Mouse (Mus musculus) thymus, adult 2 months (tissue): ENCODE measurements around the gene Gab1. TPM values are rescaled to one million over a fixed set of nuclear protein-coding genes. Genes with fewer than 3 reads are reported as not detected.

ENCODE experiments used
- DNase-seq: peaks from one replicate; pipeline ENCODE4 v3.0.0; 2021
- H3K27ac ChIP-seq: fragments of 200-500 bp; 2 replicates; pipeline ENCODE4 v1.5.1; 2012; ENCODE audit warnings: low read length, control low read depth; ENCODE audit not compliant: control insufficient read depth, insufficient read depth
- H3K27me3 ChIP-seq: fragments of 200-500 bp; 2 replicates; pipeline ENCODE4 v1.6.1; 2012; ENCODE audit warnings: mild to moderate bottlenecking, low read length, moderate library complexity, mixed read lengths; ENCODE audit not compliant: control insufficient read depth, insufficient read depth
- H3K36me3 ChIP-seq: fragments of 200-500 bp; 2 replicates; pipeline ENCODE4 v1.6.1; 2012; ENCODE audit warnings: mild to moderate bottlenecking, low read length, moderate library complexity; ENCODE audit not compliant: control insufficient read depth, insufficient read depth
- H3K4me1 ChIP-seq: fragments of 200-500 bp; replicated peaks from 2 replicates; pipeline ENCODE4 v1.6.1; 2012; ENCODE audit warnings: low read length; ENCODE audit not compliant: control insufficient read depth, insufficient read depth
- H3K4me3 ChIP-seq: fragments of 200-500 bp; 2 replicates; pipeline ENCODE4 v1.5.1; 2012; ENCODE audit warnings: mild to moderate bottlenecking, low read length, control low read depth, moderate library complexity; ENCODE audit not compliant: control insufficient read depth, insufficient read depth
- CTCF ChIP-seq: fragments of 200-500 bp; IDR thresholded peaks from 2 replicates; pipeline ENCODE4 v1.5.1; 2012; ENCODE audit warnings: mild to moderate bottlenecking, control low read depth, low read length, moderate library complexity, borderline replicate concordance; ENCODE audit not compliant: control insufficient read depth, poor library complexity, insufficient read depth; ENCODE audit errors: extremely low read depth
- POLR2A ChIP-seq: fragments of 200-500 bp; IDR thresholded peaks from 2 replicates; pipeline ENCODE4 v1.6.1; 2012; ENCODE audit warnings: mild to moderate bottlenecking, low read length, control low read depth, moderate library complexity; ENCODE audit not compliant: control insufficient read depth, poor library complexity, insufficient read depth; ENCODE audit errors: extremely low read depth
- WGBS: fragments of 180-500 bp; shearing (Covaris S2); methylation state at CpG from one replicate; pipeline ENCODE4 v1.1.7; 2018; 5-methylcytosine and 5-hydroxymethylcytosine counted together
- polyA plus RNA-seq: library from polyadenylated mRNA; depleted of rRNA; stranded (reverse); fragments of >200 nt; gene quantifications from 2 replicates; pipeline ENCODE4 v1.2.3, GENCODE M21; 2012

Gab1 gene
- polyA plus RNA-seq, 1 experiment, result 8.9 TPM

GRCm38 (mm10) chr8:80834443-80834842 lies 45.9 kb downstream of the Gab1 start:
- no peak for DNase-seq
- WGBS, result 76% methylated on average over 4 of the region's 4 CpGs
- no peaks in the 10 kb centered on the region for H3K36me3 ChIP-seq
- H3K27ac ChIP-seq, result no peak overlapping the region
- no peaks in the 10 kb centered on the region for H3K27me3 ChIP-seq
- no peak overlapping the region for H3K4me3 ChIP-seq
- no peak for TF ChIP-seq CTCF
- no peak for TF ChIP-seq POLR2A
- no peaks in the 10 kb centered on the region for H3K4me1 ChIP-seq

DNA sequence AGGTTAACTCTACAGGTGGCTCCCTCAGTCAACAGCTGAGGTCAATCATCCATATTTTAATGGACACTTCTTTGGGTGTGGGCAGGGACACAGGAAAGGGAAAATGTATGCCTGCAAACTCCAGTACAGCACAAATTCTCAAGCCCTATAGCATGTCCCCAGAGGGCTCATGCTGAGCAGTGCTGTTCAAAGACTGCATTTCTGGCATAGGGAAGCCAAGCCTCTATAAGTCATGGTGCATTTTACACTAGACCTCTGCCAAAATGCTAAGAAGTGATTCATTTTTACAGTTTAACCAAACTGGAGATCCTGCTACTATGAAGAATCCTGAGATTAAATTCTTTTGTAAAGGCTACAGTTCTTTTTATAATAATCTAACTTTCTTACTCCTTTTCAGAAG lies 47.8 kb downstream of the Gab1 start:
- no peak for TF ChIP-seq POLR2A
- no peak for TF ChIP-seq CTCF
- H3K27me3 ChIP-seq, result no peaks in the 10 kb centered on the region
- H3K4me3 ChIP-seq, result no peak overlapping the region
- no peak for DNase-seq
- no peak overlapping the region for H3K27ac ChIP-seq
- H3K36me3 ChIP-seq, result no peaks in the 10 kb centered on the region
- no peaks in the 10 kb centered on the region for H3K4me1 ChIP-seq

- 97% methylated on average over 5 of the region's 5 CpGs for WGBS
- Histone ChIP-seq H3K4me1 (no peaks in the 10 kb centered on the region), H3K27me3 (no peaks in the 10 kb centered on the region), H3K36me3 (no peaks in the 10 kb centered on the region), H3K4me3 (no peak overlapping the region), H3K27ac (no peak overlapping the region)
- DNase-seq, result no peak
- TF ChIP-seq CTCF (no peak), POLR2A (no peak)
Measured at GRCm38 (mm10) chr8:80831876-80832524, 48.3 kb downstream of the Gab1 start.

GRCm38 (mm10) chr8:80830724-80831566 lies 49.4 kb downstream of the Gab1 start:
- DNase-seq, result no peak
- no peak overlapping the region for H3K27ac ChIP-seq
- H3K36me3 ChIP-seq, result no peaks in the 10 kb centered on the region
- no peak overlapping the region for H3K4me3 ChIP-seq
- H3K27me3 ChIP-seq, result no peaks in the 10 kb centered on the region
- 90% methylated on average over 11 of the region's 11 CpGs for WGBS
- TF ChIP-seq POLR2A (no peak), CTCF (no peak)
- no peaks in the 10 kb centered on the region for H3K4me1 ChIP-seq

GRCm38 (mm10) chr8:80830141-80830540 lies 50.2 kb downstream of the Gab1 start:
- H3K27me3 ChIP-seq, result no peaks in the 10 kb centered on the region
- no peaks in the 10 kb centered on the region for H3K4me1 ChIP-seq
- H3K36me3 ChIP-seq, result no peaks in the 10 kb centered on the region
- no peak for DNase-seq
- no peak for TF ChIP-seq POLR2A
- TF ChIP-seq CTCF, result no peak
- no peak overlapping the region for H3K27ac ChIP-seq
- no peak overlapping the region for H3K4me3 ChIP-seq
- WGBS, result 86% methylated on average over 7 of the region's 7 CpGs

DNA sequence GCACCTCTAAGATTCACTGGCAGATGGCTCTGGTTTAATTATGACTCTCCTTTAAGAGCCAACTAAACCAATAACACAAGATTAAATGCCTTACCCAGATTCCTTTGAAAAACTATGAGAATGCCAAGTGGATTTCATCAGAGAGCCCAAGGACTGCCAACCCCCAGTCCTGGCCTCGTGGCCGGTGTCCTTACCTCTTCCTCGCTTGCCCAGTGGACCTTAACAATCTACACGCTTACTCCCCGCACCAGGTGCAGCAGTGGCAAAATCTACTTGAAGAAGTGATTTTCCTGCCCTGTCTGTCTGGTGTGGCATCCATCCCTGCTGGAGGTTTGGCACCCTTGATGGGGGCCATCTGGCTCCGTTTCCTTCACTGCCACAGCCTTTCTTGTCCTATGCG lies 53.3 kb downstream of the Gab1 start:
- no peaks in the 10 kb centered on the region for H3K4me1 ChIP-seq
- no peaks in the 10 kb centered on the region for H3K36me3 ChIP-seq
- no peaks in the 10 kb centered on the region for H3K27me3 ChIP-seq
- TF ChIP-seq CTCF, result no peak
- TF ChIP-seq POLR2A, result no peak
- H3K4me3 ChIP-seq, result no peak overlapping the region
- 95% methylated on average over 7 of the region's 7 CpGs for WGBS
- H3K27ac ChIP-seq, result no peak overlapping the region
- DNase-seq, result no peak

- 95% methylated on average over 4 of the region's 4 CpGs for WGBS
Measured at GRCm38 (mm10) chr8:80825136-80825535, 55.2 kb downstream of the Gab1 start.

More at GRCm38 (mm10) chr8:80825136-80825535, 55.2 kb downstream of the Gab1 start:
- Histone ChIP-seq H3K27ac (no peak overlapping the region), H3K36me3 (no peaks in the 10 kb centered on the region), H3K4me1 (no peaks in the 10 kb centered on the region), H3K4me3 (no peak overlapping the region), H3K27me3 (no peaks in the 10 kb centered on the region)
- DNase-seq, result no peak
- no peak for TF ChIP-seq POLR2A
- no peak for TF ChIP-seq CTCF
